Mouse (Mus musculus): ENCODE data around the gene Zcchc2. TPM values are rescaled to one million over a fixed set of nuclear protein-coding genes. Genes with fewer than 3 reads are reported as not detected.

Zcchc2 gene
- total RNA-seq (2021), result 1 to 10 TPM; 7.0 to 7.9 TPM
- long read RNA-seq, experiment 1, full-length matches to known transcripts, result 2 of 7 reads
- long read RNA-seq, experiment 1, partial matches to known transcripts, result 0 of 7 reads
- long read RNA-seq, experiment 1, other reads (novel, unspliced or antisense), result 5 of 7 reads
- long read RNA-seq, experiment 2, full-length matches to known transcripts, result 1 of 1 reads
- long read RNA-seq, experiment 2, partial matches to known transcripts, result 0 of 1 reads
- long read RNA-seq, experiment 2, other reads (novel, unspliced or antisense), result 0 of 1 reads

DNA sequence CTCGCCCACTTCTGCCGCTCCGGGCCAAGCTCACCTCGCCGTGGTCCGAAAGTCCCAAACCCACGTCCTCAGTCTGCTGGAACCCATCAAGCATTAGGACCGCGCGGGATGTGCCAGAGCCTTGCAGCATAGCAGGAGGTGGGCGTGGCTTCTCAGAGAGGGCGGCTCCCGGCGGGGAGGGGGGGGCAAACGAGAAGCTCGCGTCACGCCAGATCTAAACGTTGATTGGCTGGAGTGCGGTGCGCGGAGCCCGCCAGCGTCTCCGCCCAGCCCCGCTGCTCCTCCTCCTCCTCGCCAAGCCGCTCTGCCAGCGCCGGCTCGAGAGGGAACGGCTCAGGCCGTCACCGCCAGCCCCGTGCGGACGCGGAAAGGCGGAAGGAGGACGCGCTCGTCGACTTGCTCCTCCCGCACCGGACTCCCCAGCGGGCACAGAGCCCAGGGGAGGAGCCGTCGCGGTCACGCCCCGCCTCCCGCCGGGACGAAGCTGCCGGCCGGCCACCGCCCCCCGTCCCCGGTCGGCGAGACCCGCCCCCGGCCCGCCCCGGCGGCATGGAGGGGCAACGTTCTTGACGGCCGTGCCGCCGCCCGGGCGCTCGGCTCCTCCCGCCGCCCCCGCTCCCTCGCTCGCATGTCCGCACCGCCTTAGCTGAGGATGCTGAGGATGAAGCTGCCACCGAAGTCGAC lies at the start of gene Zcchc2:
Gene Zcchc2, plus strand, starts transcription at position 269 of the 684 bp plus-strand sequence.
- peak; percentile 99 to 100 for DNase-seq

DNA sequence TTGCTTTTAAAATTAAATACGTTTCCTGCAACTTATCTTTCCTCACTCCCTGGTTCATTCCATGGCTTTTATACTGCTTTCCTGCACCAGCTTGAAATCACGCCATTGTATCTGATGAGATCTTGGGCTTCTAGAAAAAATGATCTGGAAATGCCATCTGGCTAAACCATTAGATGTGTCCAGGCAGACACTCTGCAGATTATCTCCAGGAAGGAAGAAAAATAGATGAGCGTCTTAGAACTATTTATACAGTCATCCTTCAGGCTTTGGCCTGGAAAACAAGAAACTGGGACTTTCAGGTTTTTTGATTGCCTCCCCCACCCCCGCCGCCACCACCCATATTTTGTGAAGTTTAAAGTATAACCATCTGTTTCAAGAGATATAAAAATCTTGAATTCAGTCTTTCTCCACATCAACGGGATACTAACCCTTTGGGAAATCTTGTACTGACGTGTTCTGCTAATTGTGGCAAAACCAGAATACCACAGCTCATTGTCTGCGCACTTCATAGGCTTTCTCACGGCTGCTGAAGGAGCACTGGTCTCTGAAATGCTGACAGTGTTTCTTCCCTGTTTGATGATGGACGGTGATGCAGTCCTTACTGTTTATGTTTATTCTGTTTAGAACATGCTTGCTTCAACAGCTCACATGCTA lies 45.2 kb upstream of the Zcchc2 start:
- no peak for DNase-seq

DNA sequence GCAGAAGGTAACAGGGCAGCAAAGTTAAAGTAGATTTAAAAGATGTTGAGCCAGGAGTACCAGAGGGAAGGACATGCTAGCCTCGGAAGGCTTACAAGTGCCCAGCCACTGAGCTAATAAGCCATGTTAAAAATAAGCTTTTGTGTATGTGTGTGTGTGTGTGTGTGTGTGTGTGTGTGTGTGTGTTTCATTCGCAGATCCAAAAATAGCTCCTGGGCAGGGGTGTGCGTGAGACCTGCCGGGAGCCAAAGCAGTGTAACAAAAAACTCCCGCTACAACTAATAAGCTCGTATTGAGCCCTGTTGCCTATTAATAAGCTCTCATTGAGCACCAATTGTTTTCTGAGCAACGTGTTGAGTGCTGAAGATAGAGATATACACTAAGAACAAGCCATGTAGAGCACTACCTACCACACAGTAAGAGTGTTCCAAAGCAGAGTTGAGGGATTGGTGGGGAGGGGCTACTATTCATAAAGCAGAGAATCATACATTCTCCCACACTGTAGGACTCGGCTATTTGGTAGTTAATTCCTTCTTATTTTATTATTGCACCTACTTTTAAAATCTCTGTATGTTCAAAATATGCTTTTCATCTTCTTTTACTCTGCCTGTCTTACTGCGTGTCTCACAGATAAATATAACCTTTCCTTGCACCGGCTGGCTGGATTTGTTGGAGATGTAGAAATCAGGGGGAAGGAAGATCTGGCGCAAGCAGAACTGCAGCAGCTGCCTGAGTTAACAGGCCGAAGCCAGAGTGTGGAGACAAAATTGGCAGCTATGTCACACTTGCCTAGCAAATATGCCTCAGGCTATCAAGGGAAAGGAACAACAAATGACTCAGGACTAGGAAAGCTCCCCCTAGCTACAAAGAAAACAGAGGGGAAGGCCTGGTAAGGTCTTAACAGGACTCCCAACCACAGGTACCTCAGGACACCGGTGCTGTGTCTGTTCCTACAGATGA lies 43.3 kb upstream of the Zcchc2 start:
- peak; percentile 66 to 78 for DNase-seq

DNA sequence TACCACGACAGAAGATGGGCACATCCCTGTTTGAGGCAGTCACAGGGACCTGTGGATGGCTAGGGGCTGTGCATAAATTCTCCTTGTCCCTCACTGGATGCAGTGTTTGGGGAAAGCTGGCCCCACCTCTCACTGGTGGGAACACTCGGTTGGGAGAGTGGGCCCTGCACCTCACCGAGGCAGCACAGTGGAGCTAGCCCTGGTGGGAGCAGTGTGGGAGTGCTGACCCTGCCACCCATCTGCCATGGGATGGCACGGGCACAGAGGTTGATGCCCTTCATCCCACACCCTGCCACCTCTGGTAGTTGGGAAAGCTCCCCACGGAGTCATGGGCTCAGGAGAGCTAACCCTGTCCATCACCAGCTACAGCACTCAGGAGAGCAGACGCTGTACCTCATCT lies 41.9 kb upstream of the Zcchc2 start:
- DNase-seq, result no peak

DNA sequence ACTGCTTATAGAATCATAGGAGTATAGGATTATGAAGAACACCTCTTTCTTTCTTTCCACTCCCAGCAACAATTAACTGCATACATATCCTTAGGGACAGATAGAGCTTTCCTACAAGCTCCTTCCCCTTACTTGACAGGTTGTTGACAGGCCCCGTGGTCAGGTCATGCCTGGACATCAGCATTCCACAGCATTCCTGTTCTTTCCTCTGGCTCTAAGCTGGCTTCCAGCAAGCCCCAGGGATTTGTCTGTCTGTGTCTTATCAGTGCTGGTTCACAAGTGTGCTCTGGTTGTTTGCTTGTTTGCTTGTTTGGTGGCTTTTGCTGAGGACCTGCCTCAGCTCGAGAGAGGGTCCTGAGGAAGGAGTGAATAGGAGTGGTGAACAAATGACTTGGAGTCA lies 36.6 kb upstream of the Zcchc2 start:
- no peak for DNase-seq

DNA sequence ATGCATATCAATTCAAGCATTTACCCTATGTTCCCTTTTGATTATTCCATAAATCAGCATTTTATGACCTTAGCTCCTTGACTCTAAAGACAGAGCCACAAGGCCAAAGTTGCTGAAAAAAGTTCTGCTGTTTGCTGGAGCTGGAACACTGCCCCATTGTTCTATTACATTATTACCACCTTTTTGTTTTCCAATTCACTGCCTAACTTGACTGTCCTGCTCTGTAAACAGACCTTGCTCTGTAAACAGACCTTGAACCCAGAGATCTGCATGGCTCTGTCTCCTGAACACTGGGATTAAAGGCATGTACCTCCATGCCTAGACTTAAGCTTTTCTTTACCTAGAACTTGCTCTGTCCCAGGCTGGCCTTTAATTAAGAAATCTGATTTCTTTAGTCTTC lies 36.2 kb upstream of the Zcchc2 start:
- DNase-seq, result no peak

DNA sequence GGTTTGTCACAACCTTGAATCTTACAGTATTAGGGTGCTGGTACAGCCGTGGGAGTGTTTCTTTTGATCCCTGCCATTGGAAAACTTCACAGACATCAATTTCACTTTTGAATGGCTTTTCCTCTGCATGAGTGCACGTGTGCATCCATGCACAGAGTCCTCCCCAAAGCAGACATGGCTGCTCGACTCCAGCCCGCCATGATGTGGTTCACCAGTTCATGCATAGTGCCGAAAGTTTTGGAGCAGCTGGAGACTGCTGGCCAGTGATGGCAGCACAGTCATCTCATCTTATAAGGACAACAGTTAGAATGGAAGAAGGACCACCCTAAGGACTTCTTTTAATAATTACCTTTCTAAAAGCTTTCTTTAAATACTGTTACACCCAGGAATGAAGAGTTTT lies 34.1 kb upstream of the Zcchc2 start:
- DNase-seq, result no peak

DNA sequence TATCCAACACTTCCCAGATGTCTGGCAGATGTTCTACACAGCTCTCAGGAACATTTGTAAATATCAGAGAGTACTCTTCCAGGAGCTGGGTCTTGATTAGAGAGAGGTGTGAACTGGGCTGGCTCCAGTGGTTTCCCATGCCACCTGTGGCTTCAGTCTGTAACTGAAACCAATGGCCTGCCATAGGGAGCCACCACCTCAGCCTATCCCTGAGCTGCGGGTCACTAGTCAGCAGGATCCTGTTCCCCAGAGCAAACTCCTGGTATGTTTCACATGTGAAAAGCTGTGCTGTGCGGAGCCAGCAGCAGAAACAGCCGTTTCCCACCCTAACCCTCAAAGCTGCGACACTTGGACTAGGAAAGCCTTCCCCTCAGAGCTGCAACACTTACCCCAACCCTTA lies 28.7 kb upstream of the Zcchc2 start:
- no peak for DNase-seq

DNA sequence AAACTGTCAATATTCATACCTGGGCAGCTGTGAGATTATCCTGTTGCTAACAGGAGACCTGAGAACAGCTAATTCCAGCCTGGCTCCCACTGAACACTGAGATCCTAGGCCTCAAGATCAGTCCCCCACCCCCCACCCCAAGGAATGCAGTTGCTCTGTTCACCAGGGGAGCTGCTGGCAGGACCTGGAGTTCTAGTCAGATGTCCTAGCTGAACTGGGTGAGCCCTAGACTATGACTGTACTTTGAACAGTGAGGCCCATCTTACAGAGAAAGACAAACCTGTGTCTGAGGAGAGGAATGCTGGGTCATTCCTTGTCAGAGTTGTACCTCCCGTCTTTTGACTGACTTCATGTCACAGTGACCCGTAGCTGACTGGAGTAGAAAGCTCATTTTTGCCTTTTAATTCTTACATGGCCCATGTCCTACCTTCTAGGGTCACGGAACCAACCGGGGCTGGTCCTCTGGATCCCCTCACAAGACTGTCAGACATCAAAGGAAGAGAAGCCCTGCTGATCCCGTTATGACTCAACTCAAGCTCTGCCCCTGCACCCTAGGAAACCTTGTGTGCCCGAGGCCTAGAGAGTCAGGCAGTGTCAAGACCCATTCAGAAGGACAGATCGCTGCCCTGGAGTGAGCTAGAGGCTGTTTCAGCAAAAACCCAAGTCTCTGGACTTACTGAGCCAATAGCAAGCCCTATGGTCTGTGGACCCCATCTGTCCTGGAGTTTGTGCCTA lies 28.0 kb upstream of the Zcchc2 start:
- DNase-seq, result no peak

DNA sequence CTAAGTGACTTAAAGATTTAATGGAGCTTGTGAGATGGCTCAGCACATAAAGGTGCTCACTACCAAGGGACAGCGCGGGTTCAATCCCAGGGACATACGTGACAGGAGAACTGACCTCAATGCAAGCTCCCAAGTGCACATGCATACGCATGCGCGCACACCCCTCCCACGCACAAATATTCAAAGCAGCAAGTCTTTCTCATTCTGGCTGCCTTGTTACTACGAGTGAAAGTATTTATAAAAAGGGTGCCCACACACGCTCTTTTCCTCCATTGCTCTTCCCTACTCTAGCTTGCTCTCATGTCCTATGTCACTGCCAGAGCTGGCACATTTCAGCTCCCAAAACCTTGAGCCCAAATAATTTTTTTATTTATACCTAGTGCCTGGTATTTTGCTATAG lies 27.4 kb upstream of the Zcchc2 start:
- no peak for DNase-seq

DNA sequence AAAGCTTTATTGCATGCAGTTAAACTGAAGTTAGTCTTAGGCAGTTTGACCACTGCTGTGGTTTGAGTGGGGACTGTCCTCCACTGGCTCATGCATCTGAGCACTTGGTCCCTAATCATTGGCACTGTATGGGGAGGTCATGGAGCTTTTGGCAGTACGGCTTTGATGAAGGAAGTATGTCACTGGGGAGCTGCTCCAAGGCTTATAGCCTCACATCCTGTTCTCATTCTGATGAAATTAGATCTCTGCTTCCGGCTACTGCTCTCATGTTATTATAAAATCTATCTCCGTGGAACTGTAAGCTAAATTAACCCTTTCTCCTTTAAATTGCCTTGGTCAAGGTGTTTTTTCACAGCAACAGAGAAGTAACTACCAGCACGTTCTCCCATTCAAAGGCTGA lies 25.7 kb upstream of the Zcchc2 start:
- DNase-seq, result no peak

DNA sequence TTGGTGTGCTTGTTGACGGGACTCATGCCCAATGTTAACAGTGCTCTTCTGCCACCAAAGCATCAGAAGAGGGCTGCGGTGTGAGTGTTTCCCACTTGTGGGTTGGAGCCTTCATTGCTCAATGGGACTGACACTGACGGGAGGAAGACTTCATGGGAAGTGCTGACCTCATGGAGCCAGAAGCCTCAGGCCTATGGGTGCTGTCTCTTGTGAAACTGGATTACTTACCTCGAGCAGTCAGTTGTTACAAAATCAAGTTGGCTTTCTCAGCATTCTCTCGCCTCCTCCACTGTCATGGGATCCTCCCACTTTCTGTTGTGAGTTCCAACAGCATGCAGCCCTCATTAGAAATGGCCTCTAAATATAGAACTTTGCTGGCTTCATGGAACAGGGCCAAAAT lies 25.0 kb upstream of the Zcchc2 start:
- peak in 1 of 2 experiments; percentile 24 for DNase-seq

DNA sequence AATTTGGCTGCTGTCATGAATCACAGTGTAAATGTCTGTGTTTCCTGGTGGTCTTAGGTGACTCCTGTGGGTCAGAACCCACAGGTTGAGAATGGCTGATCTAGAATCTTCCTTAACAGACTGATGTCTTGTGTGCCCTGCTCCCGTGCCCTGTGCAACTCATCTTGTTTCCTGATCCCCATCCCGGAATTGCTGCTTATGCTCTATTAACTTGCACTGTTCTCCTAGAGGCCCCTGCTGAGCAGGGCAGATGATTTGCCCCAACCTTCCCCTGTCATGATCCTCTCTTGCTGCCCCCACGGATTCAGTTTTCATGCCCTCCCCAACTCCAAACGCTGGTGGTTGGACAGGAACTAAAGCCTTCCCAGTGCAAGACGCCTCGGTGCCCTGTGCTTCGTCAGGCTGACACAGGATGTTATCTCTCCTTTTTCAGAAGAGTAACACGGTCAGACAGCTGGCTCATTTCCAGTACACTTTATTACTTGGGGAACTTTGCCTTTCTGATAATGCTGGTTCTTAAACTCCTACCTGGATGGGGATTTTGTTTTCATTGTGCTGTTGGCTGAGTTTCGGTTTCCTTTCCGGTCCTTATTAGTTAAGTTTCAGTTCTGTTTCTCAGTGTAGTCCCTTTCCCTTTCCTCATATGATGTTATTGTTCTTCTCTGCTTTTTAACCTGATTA lies 18.6 kb upstream of the Zcchc2 start:
- DNase-seq, result peak; percentile 64 to 76

DNA sequence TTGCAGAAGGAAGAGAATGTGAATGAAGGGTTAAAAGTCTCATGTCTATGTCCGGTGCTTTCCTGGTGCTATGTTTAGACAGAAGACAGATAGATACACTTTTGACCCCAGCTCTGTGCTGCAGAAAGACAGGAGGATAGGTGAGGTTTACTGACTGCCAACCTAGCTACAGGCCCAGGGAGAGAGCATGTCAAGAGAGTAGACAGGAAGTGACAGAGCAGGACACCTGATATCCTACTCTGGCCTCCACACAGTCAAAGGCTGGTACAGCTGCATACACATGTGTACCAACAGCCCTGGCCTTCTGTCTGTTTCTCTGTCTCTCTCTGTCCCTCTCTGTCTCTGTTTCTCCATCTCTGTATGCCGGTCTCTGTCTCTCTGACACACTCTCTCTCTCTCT lies 16.2 kb upstream of the Zcchc2 start:
- no peak for DNase-seq

DNA sequence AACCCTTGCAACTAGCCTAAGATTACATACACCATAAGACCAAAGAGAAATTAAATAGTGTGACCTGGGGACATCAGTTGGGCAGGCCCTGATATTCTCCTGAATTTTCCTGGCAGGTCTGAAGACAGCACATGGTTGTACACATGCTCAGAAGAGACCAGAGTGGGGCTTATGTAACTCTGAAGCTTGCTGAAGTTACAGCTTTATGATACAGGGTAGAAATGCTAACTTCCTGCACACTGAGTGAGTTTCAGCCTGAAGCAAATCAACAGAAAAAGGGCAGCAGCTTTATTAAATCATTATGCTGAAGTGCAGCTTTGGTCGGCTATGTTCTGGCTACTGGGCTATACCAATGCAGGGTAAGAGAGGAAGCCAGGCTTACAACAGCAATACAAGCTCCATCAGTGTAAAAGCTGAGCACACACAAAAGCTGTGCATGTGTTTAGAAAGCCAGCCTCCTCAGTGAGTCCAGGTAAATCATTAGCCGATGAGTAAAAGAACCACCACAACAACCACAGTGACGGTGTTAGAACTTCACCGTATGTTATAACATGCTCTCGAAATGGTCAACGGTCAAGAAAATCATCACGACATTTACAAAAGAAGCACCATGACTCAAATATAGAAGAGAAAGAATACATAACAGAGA lies 12.6 kb upstream of the Zcchc2 start:
- DNase-seq, result no peak

DNA sequence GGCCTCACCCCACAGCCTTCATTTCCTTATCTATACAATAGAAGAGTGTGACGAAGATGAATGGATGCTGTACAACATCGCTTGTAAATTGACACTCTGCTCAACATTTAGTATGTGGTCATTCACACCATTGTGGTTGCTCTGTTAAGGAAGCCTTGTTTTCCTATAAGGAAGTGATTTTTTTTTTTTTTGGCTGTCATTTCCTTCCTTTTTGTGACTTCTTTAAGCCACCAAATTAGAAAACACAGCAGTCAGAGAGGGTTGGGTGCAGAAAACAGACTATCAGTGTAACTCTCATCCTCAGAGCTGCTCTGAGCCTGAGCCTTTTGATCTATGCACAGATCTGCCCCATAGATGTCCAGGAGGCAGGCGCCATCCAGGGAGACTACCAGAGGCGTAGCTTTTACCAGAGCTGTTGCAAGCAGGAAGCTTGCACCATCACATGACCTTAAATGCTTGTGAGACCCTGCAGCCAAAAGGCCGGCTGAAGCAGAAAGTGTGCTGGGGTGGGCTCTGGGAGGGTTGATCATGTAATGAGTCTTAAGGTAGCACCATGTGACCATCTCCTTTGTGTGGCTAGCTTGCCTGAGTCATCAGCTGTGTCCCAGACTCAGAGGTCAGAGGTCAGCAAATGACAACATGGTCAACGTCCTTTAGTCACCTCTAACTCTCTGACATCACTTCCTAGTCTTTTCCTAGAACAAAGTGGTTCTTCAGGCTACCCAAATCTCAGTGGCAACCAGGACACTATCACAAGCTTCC lies 9.2 kb upstream of the Zcchc2 start:
- DNase-seq, result no peak

DNA sequence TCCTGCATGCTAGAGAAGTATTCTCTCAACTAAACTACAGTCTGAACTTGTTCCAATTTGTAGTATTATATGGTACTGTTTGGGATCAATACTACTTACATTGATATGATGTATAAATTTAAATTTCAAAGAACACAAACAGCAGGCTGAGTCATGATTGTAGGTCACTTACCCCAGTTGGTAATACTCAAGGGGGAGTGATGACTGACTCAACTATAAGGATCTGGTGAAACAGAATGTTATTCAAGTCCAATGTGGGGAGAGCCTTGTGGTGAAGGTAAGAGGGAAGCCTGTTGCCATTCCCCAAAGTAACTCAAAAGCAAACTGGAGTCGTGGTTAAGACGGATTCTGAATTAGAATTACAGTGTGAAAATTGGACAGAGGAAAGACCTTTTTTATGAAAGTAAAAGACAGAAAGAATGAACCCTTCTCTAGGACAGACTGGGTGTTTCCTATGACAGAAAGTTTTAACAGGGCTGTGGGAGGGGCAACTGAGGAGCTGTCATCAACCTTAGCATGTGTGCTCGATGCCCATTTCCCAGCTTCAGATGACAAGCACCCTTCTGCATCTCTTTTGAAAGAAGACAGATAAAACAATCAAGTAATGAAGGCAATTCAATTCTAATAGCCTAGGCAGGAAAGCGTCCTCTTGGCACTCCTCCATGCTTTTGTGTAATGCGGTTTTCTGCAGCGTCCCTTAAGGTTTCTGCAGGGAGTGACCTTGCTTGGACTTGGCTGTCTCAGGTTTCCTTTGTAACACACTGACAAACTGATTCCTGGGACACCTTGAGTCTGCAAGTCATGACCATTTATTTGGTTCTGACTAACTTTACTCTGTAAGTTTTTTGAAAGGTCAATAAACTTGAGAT lies 7.5 kb upstream of the Zcchc2 start:
- peak; percentile 58 to 64 for DNase-seq

DNA sequence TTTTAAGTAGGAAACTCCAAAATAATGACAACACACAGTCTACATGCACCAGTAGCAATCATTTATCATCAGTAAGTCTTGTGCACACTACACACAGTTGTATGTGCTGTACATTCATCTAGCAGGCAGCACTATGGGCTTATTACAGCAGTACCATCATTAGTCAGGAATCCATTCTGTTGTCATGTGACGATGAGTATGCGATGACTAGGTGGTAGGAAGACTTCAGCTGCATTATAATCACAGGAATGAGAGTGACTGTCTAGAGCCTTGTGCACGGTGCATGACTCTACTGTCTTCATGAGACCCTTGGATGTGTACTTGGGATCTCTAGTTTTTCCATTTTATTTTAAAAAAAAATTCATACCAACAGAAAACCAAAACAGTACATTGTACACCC lies 6.0 kb upstream of the Zcchc2 start:
- no peak for DNase-seq

DNA sequence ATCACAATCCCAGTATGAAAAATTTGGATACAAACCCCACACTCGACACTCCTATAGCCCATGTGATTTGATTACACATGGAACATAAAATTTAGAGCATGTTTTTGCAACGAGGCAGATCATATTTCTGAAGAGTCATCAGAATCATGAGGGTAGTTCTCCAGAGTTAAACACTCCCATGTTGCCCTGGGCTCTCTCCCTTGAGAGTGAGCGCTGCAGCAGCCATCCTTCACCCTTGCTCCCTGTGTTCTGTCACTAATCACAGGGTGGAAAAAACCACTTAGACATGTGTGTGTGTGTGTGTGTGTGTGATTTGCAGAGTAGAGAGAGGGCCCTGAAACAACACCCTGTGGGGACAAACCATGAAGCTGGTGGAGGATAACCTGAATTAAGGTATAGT lies 2.0 kb upstream of the Zcchc2 start:
- no peak for DNase-seq

All from heart, adult 18-20 months (tissue).